14 mouse cellular contexts compared by ENCODE assay signal in the genomic region with DNA sequence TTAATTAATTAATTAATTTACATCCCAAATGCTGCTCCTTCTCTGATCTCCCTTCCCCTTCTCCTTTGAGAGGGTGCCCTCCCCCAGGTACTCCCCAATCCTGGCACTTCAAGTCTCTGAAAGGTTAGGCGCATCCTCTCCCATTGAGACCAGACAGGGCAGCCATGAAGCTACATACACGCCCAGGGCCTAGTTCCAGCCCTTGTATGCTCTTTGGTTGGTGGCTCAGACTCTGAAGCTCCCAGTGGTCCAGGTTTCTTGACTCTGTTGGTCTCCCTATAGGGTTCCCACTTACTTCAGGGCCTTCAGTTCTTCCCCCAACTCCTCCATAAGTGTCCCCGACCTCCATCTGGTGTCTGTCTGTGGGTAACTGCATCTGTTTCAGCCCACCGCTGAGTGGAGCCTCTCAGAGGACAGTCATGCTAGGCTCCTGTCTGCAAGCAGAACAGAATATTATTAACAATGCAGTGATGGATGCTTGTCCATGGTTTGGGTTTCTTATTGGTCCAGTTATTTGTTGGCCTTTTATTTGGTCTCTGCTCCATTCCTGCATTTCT. TPM values are rescaled to one million over a fixed set of nuclear protein-coding genes. Genes with fewer than 3 reads are reported as not detected.
DNase-seq lines count a peak whose midpoint lies in the region; ATAC-seq and TF ChIP-seq lines count a peak whose summit lies in the region.
"Had no signal": no experiment of that assay in that cellular context is flagged by ENCODE, and none has a peak within 500 bp of the region (broad histone marks: within the 10 kb centered on the region; RNA-seq: fewer than 3 reads in every experiment).

No protein-coding gene starts in this region.

- no peaks in the 10 kb centered on the region for H3K27me3 ChIP-seq in lung, postnatal 0 days (replicated peaks; ENCODE audit: insufficient read depth, low read length)
- H3K27me3 ChIP-seq in embryonic facial prominence, embryonic 10.5 days (replicated peaks; ENCODE audit: low read depth, poor library complexity, severe bottlenecking), result no peaks in the 10 kb centered on the region
- H3K27me3 ChIP-seq: hindbrain, embryonic 12.5 days; intestine, embryonic 15.5 days; lung, embryonic 15.5 days had no signal

- no peak overlapping the region for H3K4me2 ChIP-seq in lung, postnatal 0 days (replicated peaks; ENCODE audit: low read depth, low read length)
- H3K4me2 ChIP-seq: hindbrain, embryonic 12.5 days; intestine, embryonic 15.5 days; lung, embryonic 15.5 days had no signal

- H3K4me3 ChIP-seq in lung, postnatal 0 days (ENCODE audit: low read depth, low read length), result no peak overlapping the region
- no peak overlapping the region for H3K4me3 ChIP-seq in embryonic facial prominence, embryonic 10.5 days
- H3K4me3 ChIP-seq: hindbrain, embryonic 12.5 days; intestine, embryonic 15.5 days; lung, embryonic 15.5 days had no signal

- no peaks in the 10 kb centered on the region for H3K9me3 ChIP-seq in lung, postnatal 0 days (ENCODE audit: low read length)
- H3K9me3 ChIP-seq in embryonic facial prominence, embryonic 10.5 days, result 0 out of 2 replicates have a peak, but pooled peaks cover 4% of the 10 kb centered on the region
- H3K9me3 ChIP-seq: hindbrain, embryonic 12.5 days; intestine, embryonic 15.5 days; lung, embryonic 15.5 days had no signal

- no peaks in the 10 kb centered on the region for H3K36me3 ChIP-seq in lung, postnatal 0 days (ENCODE audit: insufficient read depth, low read length)
- no peaks in the 10 kb centered on the region for H3K36me3 ChIP-seq in embryonic facial prominence, embryonic 10.5 days (replicated peaks)
- H3K36me3 ChIP-seq: hindbrain, embryonic 12.5 days; intestine, embryonic 15.5 days; lung, embryonic 15.5 days had no signal

- H3K4me1 ChIP-seq in lung, postnatal 0 days (ENCODE audit: insufficient read depth, low read depth, low read length), result no peaks in the 10 kb centered on the region
- H3K4me1 ChIP-seq in embryonic facial prominence, embryonic 10.5 days, result no peaks in the 10 kb centered on the region
- H3K4me1 ChIP-seq: hindbrain, embryonic 12.5 days; intestine, embryonic 15.5 days had no signal

- no peak overlapping the region for H3K27ac ChIP-seq in lung, postnatal 0 days (ENCODE audit: low read length)
- no peak overlapping the region for H3K27ac ChIP-seq in embryonic facial prominence, embryonic 10.5 days (replicated peaks)
- H3K27ac ChIP-seq: hindbrain, embryonic 12.5 days; intestine, embryonic 15.5 days; lung, embryonic 15.5 days had no signal

- ATAC-seq in lung, postnatal 0 days, result no peak
- ATAC-seq: forebrain, embryonic 14.5 days; intestine, embryonic 15.5 days had no signal

- no peak overlapping the region for H3K9ac ChIP-seq in lung, postnatal 0 days (replicated peaks; ENCODE audit: low read depth)
- H3K9ac ChIP-seq: hindbrain, embryonic 12.5 days; intestine, embryonic 15.5 days; lung, embryonic 15.5 days had no signal

- peak; percentile 49 to 50 for DNase-seq in cerebellum, postnatal 10 days
- no peak for DNase-seq in cerebellum, adult 11 months
- DNase-seq in kidney, adult 9 months, result peak; percentile 58
- DNase-seq in kidney, adult 18-20 months, result no peak
- DNase-seq in lung, postnatal 25 days (ENCODE audit: low spot score), result peak; percentile 16
- no peak for DNase-seq in lung, postnatal 0 days (ENCODE audit: low spot score)
- DNase-seq in thymus, postnatal 14 days, result peak; percentile 59
- no peak for DNase-seq in embryonic facial prominence, embryonic 10.5 days (ENCODE audit: low spot score)
- DNase-seq: cerebellum, adult 9-10 months; embryo, embryonic 11 days had no signal

- WGBS in lung, postnatal 0 days, result 62% methylated on average over 4 of the region's 4 CpGs
- WGBS in embryonic facial prominence, embryonic 10.5 days, result 75% methylated on average over 4 of the region's 4 CpGs

- no peak for TF ChIP-seq EP300 in lung, postnatal 0 days (IDR thresholded peaks at IDR 0.05)

- TF ChIP-seq CTCF in lung, postnatal 0 days (IDR thresholded peaks at IDR 0.05), result no peak

RNA-seq across cellular contexts. Expression of a gene that starts 26.9 kb away (rescaled TPM):
- 11.6 and 12.2 TPM in 2 replicates for polyA plus RNA-seq in lung, postnatal 0 days (2015; fragmentation: Nextera tagmentation; extraction: Ambion mirVana)
- polyA plus RNA-seq in embryonic facial prominence, embryonic 10.5 days (2016; fragmentation: Nextera tagmentation; extraction: Ambion mirVana), result 16.6 TPM in 2 replicates

RNA-seq across cellular contexts. Expression of a gene that starts 36.6 kb away (rescaled TPM):
- 36.1 and 37.2 TPM in 2 replicates for polyA plus RNA-seq in lung, postnatal 0 days (2015; fragmentation: Nextera tagmentation; extraction: Ambion mirVana)
- 171 and 181 TPM in 2 replicates for polyA plus RNA-seq in embryonic facial prominence, embryonic 10.5 days (2016; fragmentation: Nextera tagmentation; extraction: Ambion mirVana)

Comparison
In these comparisons a context has a peak if more than half of its experiments do, and no peak if none do; other contexts are left out.
1. DNase-seq: peak in cerebellum, postnatal 10 days (2 of 2), kidney, adult 9 months (single experiment), lung, postnatal 25 days (single experiment) and thymus, postnatal 14 days (single experiment); none in cerebellum, adult 11 months (single experiment), kidney, adult 18-20 months (single experiment), lung, postnatal 0 days (single experiment) and embryonic facial prominence, embryonic 10.5 days (single experiment).